Mouse (Mus musculus): ENCODE results near the gene Il1f5. TPM values are rescaled to one million over a fixed set of nuclear protein-coding genes. Genes with fewer than 3 reads are reported as not detected.

The Il1f5 gene
- total RNA-seq (2021) (not detected), polyA plus RNA-seq (2012; rRNA removed) (not detected in 2 replicates)
- long read RNA-seq, result 0 reads

DNA sequence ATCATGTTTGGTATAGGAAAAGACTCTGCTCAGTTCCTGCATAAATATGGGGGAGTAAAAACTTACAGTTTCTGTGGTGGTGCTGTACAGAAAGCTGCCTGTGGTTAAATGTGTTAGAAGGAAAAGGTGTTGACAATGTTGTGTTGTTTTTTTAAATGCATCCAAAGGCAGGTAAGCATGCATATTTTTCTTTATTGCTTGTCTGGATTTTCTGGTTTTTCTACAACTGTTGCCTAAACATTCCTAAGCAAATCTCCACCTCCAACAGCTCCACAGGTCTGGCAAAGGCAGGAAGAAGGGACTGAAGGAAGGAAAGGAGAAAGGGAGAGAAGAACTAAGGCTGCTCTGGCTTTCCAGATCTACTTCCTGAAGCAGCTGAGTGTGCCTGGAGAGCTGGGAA lies at the start of gene Il1f5:
Gene Il1f5 (plus strand): TSS at position 301 of the 400 bp plus-strand sequence.
- DNase-seq, result no peak

DNA sequence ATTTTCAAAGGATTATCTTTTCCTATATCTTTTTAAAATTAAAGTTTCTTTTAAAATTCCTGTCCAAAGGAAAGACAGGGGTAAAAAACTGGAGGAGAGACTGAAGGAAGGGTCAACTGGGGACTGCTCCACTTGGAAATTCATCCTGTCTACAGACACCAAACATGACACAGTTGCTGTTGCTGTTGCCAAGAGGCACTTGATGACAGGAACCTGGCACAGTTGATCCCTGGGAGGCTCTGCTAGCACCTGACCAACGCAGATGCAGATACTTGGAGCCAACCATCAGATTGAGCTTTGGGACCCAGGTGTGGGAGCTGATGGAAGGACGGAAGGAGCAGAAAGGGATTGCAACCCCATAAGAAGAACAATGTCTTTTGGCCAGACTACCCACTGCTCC lies 49.6 kb upstream of the Il1f5 start:
- DNase-seq, result no peak

DNA sequence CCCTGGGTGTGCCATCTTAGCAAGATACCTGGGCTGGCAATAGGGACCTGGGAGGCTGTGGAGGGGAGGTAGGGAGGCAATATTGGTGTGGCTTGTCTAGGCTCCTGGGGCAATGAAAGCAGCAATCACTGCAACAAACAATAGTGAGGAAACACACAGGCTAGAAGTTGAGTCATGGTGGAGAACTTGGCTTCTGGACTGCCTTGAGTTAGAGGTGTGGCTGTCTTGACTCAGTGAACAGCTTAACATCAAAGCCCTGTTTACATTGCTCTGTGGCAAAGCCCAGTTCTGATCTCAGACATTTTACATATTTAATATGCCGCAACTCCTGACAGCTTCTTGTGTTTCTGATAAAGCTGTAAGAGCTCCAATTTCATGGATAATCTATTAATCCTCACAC lies 9.3 kb upstream of the Il1f5 start:
- no peak for DNase-seq

DNA sequence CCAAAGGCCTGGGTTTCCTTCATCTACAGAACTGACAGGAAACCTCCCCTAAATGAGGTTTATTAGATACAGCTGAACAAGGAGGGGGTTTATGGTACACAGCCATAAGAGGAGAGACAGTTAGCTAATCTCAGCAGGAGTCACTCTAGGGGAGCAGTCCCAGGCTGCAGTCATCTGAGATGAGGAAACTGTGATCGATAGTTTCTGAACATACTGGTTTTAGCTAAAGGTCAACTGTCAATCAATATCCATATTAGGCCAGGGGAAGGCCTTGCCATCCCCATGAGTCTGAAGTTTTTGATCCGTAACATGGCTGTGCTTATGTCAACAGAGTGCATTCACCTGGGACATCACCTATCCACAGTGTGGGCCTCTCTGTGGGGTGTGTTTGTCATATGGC lies 3.1 kb upstream of the Il1f5 start:
- no peak for DNase-seq

DNA sequence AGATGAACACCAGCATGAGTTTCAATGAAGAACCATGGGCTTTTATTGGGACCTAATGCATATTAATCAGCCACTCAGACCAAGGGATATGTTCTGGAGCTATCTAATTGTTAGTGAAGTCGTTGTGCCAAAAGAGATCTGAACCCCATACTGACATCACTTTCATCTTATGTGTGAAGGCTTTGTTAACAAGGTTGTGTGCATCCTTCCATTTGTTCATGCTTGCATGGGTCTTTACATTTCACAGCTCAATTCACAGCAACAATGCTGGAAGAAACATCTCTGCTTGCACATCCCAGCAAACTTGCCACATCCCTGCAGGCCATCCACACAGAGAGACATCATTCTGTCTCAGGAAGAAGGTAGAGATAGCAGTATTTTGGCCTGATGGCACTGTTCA lies 1.6 kb upstream of the Il1f5 start:
- no peak for DNase-seq

DNA sequence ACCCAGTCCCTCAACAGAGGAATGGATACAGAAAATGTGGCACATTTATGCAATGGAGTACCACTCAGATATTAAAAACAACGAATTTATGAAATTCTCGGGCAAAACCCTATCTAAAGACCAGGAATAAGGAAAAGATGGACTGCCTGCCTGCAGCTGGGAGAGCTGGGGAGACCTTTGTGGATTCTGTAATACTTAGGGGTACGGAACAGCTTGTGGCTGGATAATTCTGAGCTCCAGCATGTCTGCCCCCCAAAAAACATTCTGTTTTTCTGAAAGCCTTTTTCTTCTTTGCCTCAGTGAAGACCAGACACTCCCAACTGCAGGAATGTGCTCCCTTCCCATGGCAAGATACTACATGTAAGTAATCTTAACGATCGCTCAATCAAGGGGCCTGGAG lies 14.1 kb downstream of the Il1f5 start, which contains the start of gene Il1f10:
Gene Il1f10 (plus strand): TSS at position 301 of the 400 bp plus-strand sequence.
- DNase-seq, result no peak

DNA sequence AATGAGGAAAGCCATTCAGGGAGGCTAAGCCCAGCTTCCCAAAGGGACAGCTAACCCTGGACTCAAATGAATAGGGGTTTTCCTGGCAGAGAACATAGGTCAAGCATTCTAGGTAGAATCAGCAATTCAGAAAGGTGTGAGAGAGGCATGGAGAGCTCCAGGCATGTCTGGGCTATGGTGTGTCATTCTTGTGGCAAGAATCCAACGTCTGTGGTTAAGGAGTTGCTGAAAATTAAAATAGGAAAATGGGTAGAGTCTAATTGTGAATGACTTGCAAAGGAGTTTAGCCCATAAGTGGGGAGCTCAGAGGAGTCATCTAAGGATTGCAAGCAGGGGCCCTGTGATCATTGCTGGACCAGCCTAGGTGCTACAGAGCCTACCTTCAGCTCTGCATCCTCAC lies 17.9 kb downstream of the Il1f5 start:
- DNase-seq, result no peak

DNA sequence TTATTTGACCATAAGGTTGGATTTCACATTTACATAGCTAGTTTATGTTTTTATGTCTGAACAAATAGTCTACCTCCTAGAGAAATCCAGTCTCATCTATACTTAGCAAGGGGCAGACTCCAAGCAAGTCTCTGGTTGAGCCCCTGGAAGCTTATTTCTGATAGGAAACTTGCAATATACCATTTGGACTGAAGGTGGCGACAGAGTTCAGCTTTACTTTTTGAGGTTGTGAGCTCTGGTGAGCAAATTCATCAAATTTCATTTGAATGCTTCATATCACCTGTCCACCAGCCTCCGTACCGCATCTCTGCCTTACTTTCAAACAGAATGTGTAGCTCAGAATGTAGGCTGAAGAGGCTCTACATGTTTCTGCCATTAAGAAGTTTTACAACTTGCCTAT lies 20.1 kb downstream of the Il1f5 start:
- DNase-seq, result peak; percentile 11

DNA sequence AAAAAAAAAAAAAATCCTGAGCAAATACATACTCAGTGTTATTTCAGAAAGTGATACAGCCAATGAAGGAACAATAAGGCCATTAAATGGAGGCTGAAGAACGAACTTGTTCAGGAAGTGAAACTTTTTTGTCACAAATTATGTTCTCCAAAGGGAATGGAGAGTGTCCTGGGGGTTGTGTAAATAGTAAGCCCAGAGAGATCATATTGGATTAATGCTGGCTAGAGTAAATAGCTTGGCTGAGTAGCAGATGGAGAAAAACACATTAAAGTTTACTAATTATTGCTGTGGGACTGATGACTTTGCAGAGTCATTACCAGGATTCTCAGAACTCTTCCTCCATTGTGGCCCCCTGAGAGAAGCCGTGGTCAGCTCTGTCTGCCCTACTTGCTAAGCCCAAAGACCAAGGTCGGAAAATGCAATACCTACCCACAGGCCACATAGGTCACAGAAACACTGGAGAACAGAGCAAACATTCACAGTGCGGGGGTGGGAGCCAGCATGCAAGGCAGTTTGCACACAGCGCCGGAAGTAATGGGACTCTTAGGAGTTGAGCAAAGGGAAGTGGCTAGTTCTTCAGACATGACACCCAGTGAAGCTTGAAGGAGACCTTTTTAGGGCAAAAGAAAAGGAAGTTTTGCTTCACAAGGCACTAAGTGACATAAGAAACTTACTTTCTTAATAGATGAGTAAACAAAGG lies 34.7 kb downstream of the Il1f5 start:
- DNase-seq, result no peak

DNA sequence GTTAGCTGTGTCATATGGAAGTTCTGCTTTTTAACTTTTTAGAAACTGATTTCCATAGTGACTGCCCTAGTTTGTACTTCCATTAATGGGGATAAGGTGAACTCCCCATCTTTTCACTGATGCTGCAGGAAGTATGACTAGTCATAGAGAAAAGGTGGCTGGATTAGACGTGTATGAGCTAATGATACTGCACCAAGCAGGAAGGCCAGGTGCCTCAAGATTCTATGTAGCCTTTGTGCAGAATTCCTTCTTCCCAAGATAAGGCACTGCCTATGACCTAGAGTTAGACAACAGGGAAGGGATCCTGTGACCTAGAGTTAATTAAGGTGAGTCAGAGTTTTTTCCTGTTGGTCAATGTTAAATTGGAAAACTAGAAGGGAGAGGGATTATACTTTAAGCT lies 40.2 kb downstream of the Il1f5 start:
- DNase-seq, result no peak

DNA sequence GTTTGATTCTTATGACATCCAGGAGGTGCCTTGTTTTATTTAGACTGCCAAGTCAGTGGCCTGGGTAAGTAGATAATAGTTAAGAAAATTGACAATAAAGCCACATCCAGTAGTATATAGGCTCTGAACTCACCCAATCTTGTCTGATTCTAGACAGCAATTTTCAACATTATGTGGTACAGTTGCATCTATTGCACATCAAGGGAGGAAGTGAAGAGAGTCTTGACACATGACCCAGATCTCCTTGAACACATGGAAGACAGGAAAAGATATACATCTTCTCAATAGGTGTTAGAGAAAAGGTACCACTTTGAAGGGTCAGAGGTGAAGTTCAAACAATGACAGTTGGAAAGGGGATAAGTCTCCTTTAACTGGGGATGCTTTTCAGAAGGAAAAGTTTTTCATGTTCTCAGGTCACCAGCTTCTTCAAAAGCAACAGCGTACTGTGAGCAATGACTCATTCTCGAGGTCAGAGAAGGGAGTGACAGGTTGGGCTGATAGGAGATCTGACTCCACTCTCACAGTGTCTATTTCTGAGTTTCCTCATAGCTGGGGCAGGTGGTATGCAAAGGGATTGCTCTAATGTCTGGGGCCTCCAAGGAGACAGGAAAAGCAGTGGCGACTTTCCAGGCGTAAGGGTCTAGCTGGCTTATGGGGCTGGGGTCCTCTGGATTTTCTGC lies 41.3 kb downstream of the Il1f5 start:
- DNase-seq, result peak; percentile 20

Other genes with a start within 250 kb of the Il1f5 start
- gene Hnmt, start 227.6 kb upstream of the Il1f5 start, total RNA-seq (2021), result 10 to 100 TPM; 12.7 to 15.7 TPM
- 0.34 and 0.37 TPM in 2 replicates for gene Hnmt, start 227.6 kb upstream of the Il1f5 start, polyA plus RNA-seq (2012; rRNA removed)
- gene Tbpl2, start 180.4 kb upstream of the Il1f5 start, total RNA-seq (2021), result not detected
- not detected in 2 replicates for gene Tbpl2, start 180.4 kb upstream of the Il1f5 start, polyA plus RNA-seq (2012; rRNA removed)
- not detected for gene Il1f8, start 123.8 kb upstream of the Il1f5 start, total RNA-seq (2021)
- gene Il1f8, start 123.8 kb upstream of the Il1f5 start, polyA plus RNA-seq (2012; rRNA removed), result not detected in 2 replicates
- not detected for gene Il1f9, start 90.5 kb upstream of the Il1f5 start, total RNA-seq (2021)
- not detected in 2 replicates for gene Il1f9, start 90.5 kb upstream of the Il1f5 start, polyA plus RNA-seq (2012; rRNA removed)
- not detected for gene Il1f6, start 61.5 kb upstream of the Il1f5 start, total RNA-seq (2021)
- not detected in 2 replicates for gene Il1f6, start 61.5 kb upstream of the Il1f5 start, polyA plus RNA-seq (2012; rRNA removed)
- gene Il1f10, start 14.2 kb downstream of the Il1f5 start, total RNA-seq (2021), result not detected
- gene Il1f10, start 14.2 kb downstream of the Il1f5 start, polyA plus RNA-seq (2012; rRNA removed), result not detected in 2 replicates
- under 1 TPM; 0.52 to 0.73 TPM for gene Il1rn, start 59.9 kb downstream of the Il1f5 start, total RNA-seq (2021)
- gene Il1rn, start 59.9 kb downstream of the Il1f5 start, polyA plus RNA-seq (2012; rRNA removed), result 0.06 and 0.07 TPM in 2 replicates
- gene Psd4, start 90.6 kb downstream of the Il1f5 start, total RNA-seq (2021), result 1 to 10 TPM; 2.3 to 2.6 TPM
- 0.67 and 0.84 TPM in 2 replicates for gene Psd4, start 90.6 kb downstream of the Il1f5 start, polyA plus RNA-seq (2012; rRNA removed)
- gene Pax8, start 198.6 kb downstream of the Il1f5 start, total RNA-seq (2021), result not detected
- not detected in 2 replicates for gene Pax8, start 198.6 kb downstream of the Il1f5 start, polyA plus RNA-seq (2012; rRNA removed)

All from adrenal gland, adult 2 months (tissue).